Mouse (Mus musculus) urinary bladder, adult 2 months (tissue): ENCODE data around the gene Xpo4. TPM values are rescaled to one million over a fixed set of nuclear protein-coding genes. Genes with fewer than 3 reads are reported as not detected.

Source experiments
- DNase-seq: peaks from one replicate; pipeline ENCODE4 v3.0.0; 2022; ENCODE audit warnings: low spot score
- polyA plus RNA-seq: library from polyadenylated mRNA; depleted of rRNA; stranded (reverse); fragments of >200 nt; gene quantifications from 2 replicates; pipeline ENCODE4 v1.2.3, GENCODE M21; 2012

Gene Xpo4
- polyA plus RNA-seq, 1 experiment: 7.6 TPM

- DNase-seq: no peak
Measured at GRCm38 (mm10) chr14:57609816-57610329, 55.4 kb downstream of the Xpo4 start.

GRCm38 (mm10) chr14:57607500-57607899 lies 57.7 kb downstream of the Xpo4 start:
- peak; percentile 83 for DNase-seq

GRCm38 (mm10) chr14:57606663-57607365 lies 58.4 kb downstream of the Xpo4 start:
- DNase-seq: no peak

GRCm38 (mm10) chr14:57593279-57593678 lies 72.0 kb downstream of the Xpo4 start:
- no peak for DNase-seq

- no peak for DNase-seq
Measured at GRCm38 (mm10) chr14:57591830-57592229, 73.4 kb downstream of the Xpo4 start.

GRCm38 (mm10) chr14:57576364-57577060 lies 88.7 kb downstream of the Xpo4 start:
- DNase-seq: no peak

- DNase-seq: no peak
Measured at GRCm38 (mm10) chr14:57574792-57575587, 90.2 kb downstream of the Xpo4 start.

GRCm38 (mm10) chr14:57571155-57572133 lies 93.8 kb downstream of the Xpo4 start, which contains the start of gene Eef1akmt1:
TSS of gene Eef1akmt1 (minus strand) at chr14:57571612.
- peak; percentile 94 for DNase-seq

- DNase-seq: no peak
Measured at GRCm38 (mm10) chr14:57565626-57566025, 99.6 kb downstream of the Xpo4 start.

GRCm38 (mm10) chr14:57556922-57557321 lies 108.3 kb downstream of the Xpo4 start:
- DNase-seq: no peak

GRCm38 (mm10) chr14:57555471-57556070 lies 109.7 kb downstream of the Xpo4 start:
- DNase-seq: no peak

GRCm38 (mm10) chr14:57554434-57554833 lies 110.8 kb downstream of the Xpo4 start:
- DNase-seq: no peak

- DNase-seq: no peak
Measured at GRCm38 (mm10) chr14:57552945-57553344, 112.3 kb downstream of the Xpo4 start.

- DNase-seq: no peak
Measured at GRCm38 (mm10) chr14:57547062-57547461, 118.2 kb downstream of the Xpo4 start.

GRCm38 (mm10) chr14:57546557-57547021 lies 118.6 kb downstream of the Xpo4 start:
- DNase-seq: no peak

- no peak for DNase-seq
Measured at GRCm38 (mm10) chr14:57546131-57546530, 119.1 kb downstream of the Xpo4 start.

GRCm38 (mm10) chr14:57545526-57545925 lies 119.7 kb downstream of the Xpo4 start:
- DNase-seq: no peak

GRCm38 (mm10) chr14:57543420-57544039 lies 121.7 kb downstream of the Xpo4 start:
- no peak for DNase-seq

GRCm38 (mm10) chr14:57542231-57542630 lies 123.0 kb downstream of the Xpo4 start:
- DNase-seq: no peak

GRCm38 (mm10) chr14:57540683-57541082 lies 124.5 kb downstream of the Xpo4 start:
- DNase-seq: no peak
